Mouse (Mus musculus) monocyte, adult 59 days (primary cell): ENCODE data around the gene Smyd4. TPM values are rescaled to one million over a fixed set of nuclear protein-coding genes. Genes with fewer than 3 reads are reported as not detected.

ENCODE experiments used
- total RNA-seq, 2 experiments: library from RNA; stranded (reverse); gene quantifications; one replicate each; pipeline ENCODE4 v1.2.4; 2023

Gene Smyd4
- total RNA-seq = 1 to 10 TPM; 2.9 to 3.1 TPM

GRCm38 (mm10) chr11:75348199-75348889, at the start of gene Smyd4, which contains the start of gene Rpa1:
Gene Smyd4 (plus strand): TSS chr11:75348433.
Gene Rpa1 (minus strand): TSS chr11:75348324.

GRCm38 (mm10) chr11:75422013-75422792, 74.0 kb downstream of the Smyd4 start, which contains the start of gene Serpinf1:
Gene Serpinf1 (minus strand): TSS chr11:75422701.

GRCm38 (mm10) chr11:75439363-75439762, 91.1 kb downstream of the Smyd4 start, which contains the start of gene Serpinf2:
Gene Serpinf2 (minus strand): TSS chr11:75439591.

GRCm38 (mm10) chr11:75453991-75454930, 106.0 kb downstream of the Smyd4 start, which contains the start of gene Wdr81:
Gene Wdr81 (minus strand): TSS chr11:75454717.

Other genes with a start within 250 kb of the Smyd4 start
- 1 to 10 TPM; 1.7 to 6.4 TPM for gene Hic1, start 178.9 kb upstream of the Smyd4 start, total RNA-seq
- 10 to 100 TPM in 1 of 2 experiments, 1 to 10 TPM in 1; 6.7 to 12.2 TPM for gene Ovca2, start 169.6 kb upstream of the Smyd4 start, total RNA-seq
- gene Dph1, start 157.2 kb upstream of the Smyd4 start, total RNA-seq = 10 to 100 TPM in 1 of 2 experiments, 1 to 10 TPM in 1; 9.4 to 13.0 TPM
- gene Rtn4rl1, start 154.7 kb upstream of the Smyd4 start, total RNA-seq = 1 to 10 TPM; 1.1 to 2.4 TPM
- 10 to 100 TPM; 27.9 to 31.4 TPM for gene Rpa1, start 109 bp upstream of the Smyd4 start, total RNA-seq
- 10 to 100 TPM in 1 of 2 experiments, 1 to 10 TPM in 1; 9.7 to 10.2 TPM for gene Serpinf1, start 74.3 kb downstream of the Smyd4 start, total RNA-seq
- gene Serpinf2, start 91.2 kb downstream of the Smyd4 start, total RNA-seq = under 1 TPM; 0.24 to 0.86 TPM
- gene Wdr81, start 106.3 kb downstream of the Smyd4 start, total RNA-seq = 10 to 100 TPM; 45.3 to 46.2 TPM
- 1 to 10 TPM; 4.7 to 5.7 TPM for gene Tlcd2, start 113.3 kb downstream of the Smyd4 start, total RNA-seq
- gene Prpf8, start 138.4 kb downstream of the Smyd4 start, total RNA-seq = 100 to 1,000 TPM; 112 to 118 TPM
- 1 to 10 TPM; 6.6 to 9.5 TPM for gene Rilp, start 161.7 kb downstream of the Smyd4 start, total RNA-seq
- gene Scarf1, start 165.1 kb downstream of the Smyd4 start, total RNA-seq = 1 to 10 TPM; 4.5 to 5.0 TPM
- 100 to 1,000 TPM; 172 TPM for gene Slc43a2, start 183.3 kb downstream of the Smyd4 start, total RNA-seq
- gene Pitpna, start 239.7 kb downstream of the Smyd4 start, total RNA-seq = 100 to 1,000 TPM; 398 to 416 TPM